Mouse (Mus musculus): Measurements from ENCODE around the gene Arsj.

DNA sequence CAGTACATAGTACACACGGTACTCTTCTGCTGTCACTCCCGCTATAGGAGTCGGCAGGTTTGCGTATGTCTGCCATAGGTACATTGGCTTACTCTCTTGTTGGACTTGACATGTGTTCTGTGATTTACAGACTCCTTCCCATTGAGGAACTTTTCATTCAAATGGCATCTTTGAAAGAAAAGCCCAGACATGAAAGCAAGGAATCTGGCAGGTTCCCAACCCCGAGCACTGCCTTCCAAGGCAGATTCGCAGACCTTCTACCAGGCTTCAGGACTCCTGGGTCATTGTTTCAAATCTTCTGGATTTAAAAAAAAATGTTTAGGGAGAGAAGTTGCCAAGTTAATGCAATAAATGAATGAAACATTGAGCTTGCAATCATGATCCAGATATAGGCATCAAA lies 19.8 kb downstream of the Arsj start:
- TF ChIP-seq CTCF (IDR thresholded peaks at IDR 0.05; ENCODE audit: low read depth) (no peak), EP300 (IDR thresholded peaks at IDR 0.05; ENCODE audit: low read depth) (no peak)
